Mouse (Mus musculus): ENCODE measurements around the gene Hist1h2be. TPM values are rescaled to one million over a fixed set of nuclear protein-coding genes. Genes with fewer than 3 reads are reported as not detected.
"Not testable (repeated sequence)": the region's sequence is repeated elsewhere in the genome, so short reads cannot be mapped to it uniquely, and the experiment has no call there.

Gene Hist1h2be
- polyA plus RNA-seq, 1 experiment, result 1.8 TPM

DNA sequence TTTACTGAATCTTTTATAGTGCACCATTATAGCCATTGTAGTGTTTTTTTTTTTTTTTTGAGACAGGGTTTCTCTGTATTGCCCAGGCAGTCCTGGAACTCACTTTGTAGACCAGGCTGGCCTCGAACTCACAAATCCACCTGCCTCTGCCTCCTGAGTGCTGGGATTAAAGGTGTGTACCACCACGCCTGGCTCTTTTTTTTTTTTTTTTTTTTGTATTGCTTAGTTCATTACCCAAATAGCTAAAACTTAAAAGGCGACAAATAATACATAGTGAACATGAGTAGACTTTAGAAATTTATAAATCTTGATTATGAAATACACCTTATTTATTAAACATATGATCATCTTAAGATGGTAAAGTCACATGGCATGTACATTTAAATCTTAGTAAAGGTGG, 79.4 kb downstream of the Hist1h2be start:
- no peak overlapping the region for H3K4me3 ChIP-seq (ENCODE audit: low read depth, low read length)
- WGBS, result 83% methylated on average over 3 of the region's 3 CpGs
- no peak for TF ChIP-seq POLR2A (IDR thresholded peaks at IDR 0.05; ENCODE audit: low read depth, low read length)
- TF ChIP-seq CTCF (IDR thresholded peaks at IDR 0.05; ENCODE audit: extremely low read depth, insufficient read length, insufficient replicate concordance, low read depth, low read length), result no peak

DNA sequence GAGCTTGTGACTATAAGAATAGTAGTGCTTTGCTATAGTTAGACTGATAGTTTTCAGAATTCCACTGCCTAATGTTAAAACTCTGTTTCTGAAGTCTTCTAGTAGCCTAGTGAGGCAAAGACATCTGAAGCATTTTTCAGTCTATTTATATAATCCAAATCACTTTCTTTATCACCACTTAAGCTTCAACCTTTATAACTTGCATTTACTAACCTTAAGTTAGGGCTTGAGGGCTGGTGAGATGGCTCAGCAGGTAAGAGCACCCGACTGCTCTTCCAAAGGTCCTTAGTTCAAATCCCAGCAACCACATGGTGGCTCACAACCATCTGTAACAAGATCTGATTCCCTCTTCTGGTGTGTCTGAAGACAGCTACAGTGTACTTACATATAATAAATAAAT, 81.1 kb downstream of the Hist1h2be start:
- H3K27me3 ChIP-seq (ENCODE audit: control insufficient read depth, insufficient read depth, low read length); H3K4me1 ChIP-seq (ENCODE audit: control insufficient read depth, insufficient read depth, insufficient read length, low read length); H3K27ac ChIP-seq (ENCODE audit: insufficient read depth, low read depth, low read length); H3K4me3 ChIP-seq (ENCODE audit: low read depth, low read length); H3K36me3 ChIP-seq (ENCODE audit: control insufficient read depth, insufficient read depth, low read length): not testable (repeated sequence)
- WGBS, result 76% methylated on average over 1 of the region's 1 CpGs

More for the DNA sequence above, 79.4 kb downstream of the Hist1h2be start:
- peaks cover 3% of the 10 kb centered on the region; the same call in 1 of the 2 replicates for H3K4me1 ChIP-seq (ENCODE audit: control insufficient read depth, insufficient read depth, insufficient read length, low read length)
- H3K27me3 ChIP-seq (ENCODE audit: control insufficient read depth, insufficient read depth, low read length), result no peaks in the 10 kb centered on the region
- H3K36me3 ChIP-seq (ENCODE audit: control insufficient read depth, insufficient read depth, low read length), result no peaks in the 10 kb centered on the region
- H3K27ac ChIP-seq (ENCODE audit: insufficient read depth, low read depth, low read length), result no peak overlapping the region

DNA sequence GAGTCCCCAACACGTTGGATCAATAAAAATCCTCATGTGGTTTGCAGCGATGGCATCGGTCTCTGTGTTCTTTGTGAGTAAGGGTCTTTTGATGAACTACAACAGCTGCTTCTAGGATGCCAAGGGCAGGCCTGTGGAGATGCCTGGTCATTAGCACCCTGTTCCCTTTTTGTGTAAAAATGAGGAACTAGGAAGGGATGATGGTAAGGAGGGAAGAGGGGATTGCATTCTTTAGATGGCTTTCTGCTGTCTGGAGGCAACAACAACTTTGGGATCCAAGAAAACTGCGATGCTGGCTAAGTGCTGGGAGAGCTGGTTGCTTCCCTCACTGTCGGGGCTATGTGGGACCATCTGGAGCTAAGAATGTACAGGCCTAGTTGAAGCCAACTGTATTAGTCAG, 82.7 kb downstream of the Hist1h2be start:
- H3K36me3 ChIP-seq (ENCODE audit: control insufficient read depth, insufficient read depth, low read length), result no peaks in the 10 kb centered on the region
- no peak overlapping the region for H3K4me3 ChIP-seq (ENCODE audit: low read depth, low read length)
- no peak overlapping the region for H3K27ac ChIP-seq (ENCODE audit: insufficient read depth, low read depth, low read length)
- WGBS, result 84% methylated on average over 5 of the region's 5 CpGs
- TF ChIP-seq POLR2A (IDR thresholded peaks at IDR 0.05; ENCODE audit: low read depth, low read length) (no peak), CTCF (IDR thresholded peaks at IDR 0.05; ENCODE audit: extremely low read depth, insufficient read length, insufficient replicate concordance, low read depth, low read length) (no peak)
- H3K27me3 ChIP-seq (ENCODE audit: control insufficient read depth, insufficient read depth, low read length), result no peaks in the 10 kb centered on the region
- H3K4me1 ChIP-seq (ENCODE audit: control insufficient read depth, insufficient read depth, insufficient read length, low read length), result peaks cover 7% of the 10 kb centered on the region; the same call in 1 of the 2 replicates

DNA sequence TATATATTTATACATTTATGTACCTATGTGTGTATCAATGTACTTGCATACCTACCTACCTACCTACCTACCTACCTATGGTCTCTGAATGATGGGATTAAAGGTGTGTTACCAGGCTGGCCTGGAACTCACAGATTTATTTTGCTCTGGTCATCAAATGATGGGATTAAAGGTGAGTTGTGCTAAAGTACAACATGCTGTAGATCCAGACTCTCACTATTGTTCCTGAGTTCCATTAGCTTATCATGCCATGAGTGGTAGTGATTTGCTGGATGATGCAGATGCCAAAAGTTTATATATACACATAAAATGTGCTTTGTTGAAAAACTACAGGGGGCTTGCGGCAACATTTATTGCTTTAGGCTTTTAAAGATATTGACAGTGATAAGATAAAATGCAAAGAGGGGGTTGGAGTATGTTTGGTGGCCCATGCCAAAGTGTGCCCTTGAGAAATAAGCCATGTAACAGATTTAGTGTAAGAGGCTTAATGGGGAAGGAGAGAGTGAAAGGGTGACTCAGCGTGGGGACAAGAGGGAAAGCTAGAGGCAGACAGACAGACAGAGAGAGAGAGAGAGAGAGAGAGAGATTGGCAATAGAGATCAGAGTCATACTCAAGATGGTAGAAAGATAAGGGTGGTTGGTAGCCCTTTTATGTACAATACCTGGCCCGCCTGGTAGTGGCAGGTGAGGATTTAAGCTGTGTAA, 83.8 kb downstream of the Hist1h2be start:
- no peaks in the 10 kb centered on the region for H3K36me3 ChIP-seq (ENCODE audit: control insufficient read depth, insufficient read depth, low read length)
- 54% methylated on average over 3 of the region's 3 CpGs for WGBS
- H3K27ac ChIP-seq (ENCODE audit: insufficient read depth, low read depth, low read length), result no peak overlapping the region
- no peak overlapping the region for H3K4me3 ChIP-seq (ENCODE audit: low read depth, low read length)
- peaks cover 7% of the 10 kb centered on the region; the same call in 1 of the 2 replicates for H3K4me1 ChIP-seq (ENCODE audit: control insufficient read depth, insufficient read depth, insufficient read length, low read length)
- no peaks in the 10 kb centered on the region for H3K27me3 ChIP-seq (ENCODE audit: control insufficient read depth, insufficient read depth, low read length)
- TF ChIP-seq CTCF (IDR thresholded peaks at IDR 0.05; ENCODE audit: extremely low read depth, insufficient read length, insufficient replicate concordance, low read depth, low read length), result no peak
- no peak for TF ChIP-seq POLR2A (IDR thresholded peaks at IDR 0.05; ENCODE audit: low read depth, low read length)

DNA sequence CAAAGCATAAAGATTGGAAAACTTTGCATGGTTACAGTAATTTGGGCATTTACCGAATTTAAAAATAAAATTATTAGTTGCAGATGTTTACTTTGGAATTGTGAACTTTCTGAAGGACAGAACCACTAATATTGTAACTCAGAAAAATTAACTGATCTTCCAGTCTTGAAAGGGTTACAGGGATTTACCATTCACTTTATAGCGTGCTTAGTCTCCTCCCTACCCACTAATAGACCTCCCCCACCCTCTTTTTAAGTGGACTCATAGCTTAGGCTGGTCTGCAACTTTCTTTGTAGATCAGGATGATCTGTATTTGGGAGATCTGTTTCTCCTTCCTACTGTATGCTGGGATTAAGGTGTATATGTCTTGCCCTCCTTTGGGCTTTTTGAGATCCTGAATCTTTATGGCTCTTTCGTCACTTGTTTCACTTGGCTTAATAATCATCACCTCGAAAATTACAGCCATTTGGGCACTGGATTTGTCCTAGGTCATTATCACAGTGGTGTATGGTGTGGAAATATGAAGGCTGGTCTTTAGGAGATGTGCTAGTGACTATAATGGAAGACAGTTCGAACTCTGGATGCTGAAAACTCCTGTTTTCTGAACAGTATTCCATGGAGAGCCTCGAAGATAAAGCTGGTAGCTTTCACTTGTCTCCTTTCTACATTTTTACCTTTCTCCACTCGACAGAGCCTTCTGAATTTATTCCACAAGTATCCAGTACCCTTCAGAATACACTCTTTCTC, 84.7 kb downstream of the Hist1h2be start:
- WGBS, result 15% methylated on average over 7 of the region's 7 CpGs
- no peak for TF ChIP-seq CTCF (IDR thresholded peaks at IDR 0.05; ENCODE audit: extremely low read depth, insufficient read length, insufficient replicate concordance, low read depth, low read length)
- no peak for TF ChIP-seq POLR2A (IDR thresholded peaks at IDR 0.05; ENCODE audit: low read depth, low read length)
- Histone ChIP-seq H3K4me3 (ENCODE audit: low read depth, low read length) (no peak overlapping the region), H3K4me1 (ENCODE audit: control insufficient read depth, insufficient read depth, insufficient read length, low read length) (peaks cover 7% of the 10 kb centered on the region; the same call in 1 of the 2 replicates), H3K36me3 (ENCODE audit: control insufficient read depth, insufficient read depth, low read length) (no peaks in the 10 kb centered on the region), H3K27ac (ENCODE audit: insufficient read depth, low read depth, low read length) (0 out of 2 replicates have a peak overlapping the region, but pooled peaks have one; percentile 11), H3K27me3 (ENCODE audit: control insufficient read depth, insufficient read depth, low read length) (no peaks in the 10 kb centered on the region)

DNA sequence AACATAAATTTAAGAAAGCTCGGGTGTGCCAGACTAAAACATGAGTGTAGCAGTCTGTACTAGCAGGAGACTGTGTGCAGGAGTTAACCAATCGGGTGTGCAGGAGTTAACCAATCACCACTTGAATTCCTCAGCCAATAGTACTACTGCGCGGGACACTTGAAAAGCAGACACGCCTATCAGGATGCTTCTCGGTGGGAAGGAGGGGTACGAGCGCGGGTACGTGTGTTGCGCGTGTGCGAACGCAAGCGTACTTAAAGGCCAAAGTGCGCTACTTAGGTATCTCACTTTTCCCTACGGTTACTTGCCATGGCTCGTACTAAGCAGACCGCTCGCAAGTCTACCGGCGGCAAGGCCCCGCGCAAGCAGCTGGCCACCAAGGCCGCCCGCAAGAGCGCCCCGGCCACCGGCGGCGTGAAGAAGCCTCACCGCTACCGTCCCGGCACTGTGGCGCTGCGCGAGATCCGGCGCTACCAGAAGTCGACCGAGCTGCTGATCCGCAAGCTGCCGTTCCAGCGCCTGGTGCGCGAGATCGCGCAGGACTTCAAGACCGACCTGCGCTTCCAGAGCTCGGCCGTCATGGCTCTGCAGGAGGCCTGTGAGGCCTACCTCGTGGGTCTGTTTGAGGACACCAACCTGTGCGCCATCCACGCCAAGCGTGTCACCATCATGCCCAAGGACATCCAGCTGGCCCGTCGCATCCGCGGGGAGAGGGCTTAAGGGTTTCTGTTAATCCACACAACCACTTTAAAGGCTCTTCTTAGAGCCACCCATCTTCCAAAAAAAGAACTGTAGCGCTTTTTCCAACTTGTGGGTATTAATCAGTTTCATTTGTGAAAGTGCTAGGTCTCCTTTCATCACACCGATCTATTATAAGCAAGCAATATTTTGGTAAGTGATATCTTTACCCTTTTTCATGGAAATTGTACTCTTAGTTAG, 85.5 kb downstream of the Hist1h2be start, which contains the start of gene Hist1h3g:
Gene Hist1h3g, plus strand, starts transcription at position 286 of the 939 bp plus-strand sequence.
- peak; percentile 27; the same call in 1 of the 2 replicates for TF ChIP-seq POLR2A (IDR thresholded peaks at IDR 0.05; ENCODE audit: low read depth, low read length)
- H3K36me3 ChIP-seq (ENCODE audit: control insufficient read depth, insufficient read depth, low read length); H3K4me1 ChIP-seq (ENCODE audit: control insufficient read depth, insufficient read depth, insufficient read length, low read length); H3K27me3 ChIP-seq (ENCODE audit: control insufficient read depth, insufficient read depth, low read length): not testable (repeated sequence)
- H3K4me3 ChIP-seq (ENCODE audit: low read depth, low read length), result peak within 1 kb of the TSS; percentile 59
- peak within 1 kb of the TSS; percentile 85 for H3K27ac ChIP-seq (ENCODE audit: insufficient read depth, low read depth, low read length)
- under 1% methylated on average over 51 of the region's 62 CpGs for WGBS

All from small intestine, adult 2 months (tissue).